Mouse (Mus musculus) CH12.LX (cell line): ENCODE data around the gene Serpina1e. TPM values are rescaled to one million over a fixed set of nuclear protein-coding genes. Genes with fewer than 3 reads are reported as not detected.

ENCODE experiments used
- DNase-seq: peaks from one replicate; pipeline ENCODE4 v3.0.0-alpha.2; 2013; ENCODE audit errors: extremely low read depth
- H3K27ac ChIP-seq: 2 replicates; pipeline ENCODE4 v1.5.1; 2012; ENCODE audit warnings: low read depth, mild to moderate bottlenecking, control low read depth, moderate library complexity; ENCODE audit not compliant: insufficient read depth
- H3K27me3 ChIP-seq: replicated peaks from 2 replicates; pipeline ENCODE3; 2012; ENCODE audit warnings: inconsistent platforms
- H3K36me3 ChIP-seq, 2 experiments: replicated peaks in 1 of 2; 2 replicates each; pipeline versions ENCODE3 to v1.6.1; 2012; ENCODE audit warnings: inconsistent platforms in 1 of 2, low read length in 1 of 2, mild to moderate bottlenecking in 1 of 2, mixed read lengths in 1 of 2, moderate library complexity in 1 of 2; ENCODE audit not compliant: control insufficient read depth in 1 of 2, insufficient read depth in 1 of 2
- H3K4me1 ChIP-seq, 2 experiments: 2 replicates each; pipeline ENCODE4 v1.6.1; 2012; ENCODE audit warnings: inconsistent platforms in 1 of 2, moderate library complexity in 1 of 2; ENCODE audit not compliant: insufficient read depth in 2 of 2, control insufficient read depth in 1 of 2
- H3K4me2 ChIP-seq: 2 replicates; pipeline ENCODE4 v1.6.1; 2012; ENCODE audit warnings: low read depth, mild to moderate bottlenecking, control low read depth; ENCODE audit not compliant: poor library complexity, insufficient read depth, severe bottlenecking
- H3K4me3 ChIP-seq, 3 experiments: fragments of 150-350 bp in 1 of 3; sonication (generic) in 1 of 3; replicated peaks in 1 of 3; 2 replicates each; pipeline versions ENCODE3 to v1.5.1; 2011 to 2012; ENCODE audit warnings: low read depth in 2 of 3, low read length in 2 of 3, mild to moderate bottlenecking in 2 of 3, moderate library complexity in 2 of 3, control low read depth in 1 of 3, improper control_type of control experiment in 1 of 3, inconsistent platforms in 1 of 3, mixed read lengths in 1 of 3; ENCODE audit not compliant: poor library complexity in 1 of 3
- H3K79me2 ChIP-seq: replicated peaks from 2 replicates; pipeline ENCODE4 v1.6.1; 2012; ENCODE audit warnings: mild to moderate bottlenecking, moderate library complexity; ENCODE audit not compliant: control insufficient read depth, poor library complexity, insufficient read depth, severe bottlenecking; ENCODE audit errors: extremely low read depth
- H3K9ac ChIP-seq: 2 replicates; pipeline ENCODE4 v1.6.1; 2012; ENCODE audit warnings: low read depth, mild to moderate bottlenecking, control low read depth, moderate library complexity; ENCODE audit not compliant: insufficient read depth
- H3K9me3 ChIP-seq: replicated peaks from 2 replicates; pipeline ENCODE3; 2012; ENCODE audit warnings: low read length, inconsistent platforms, mixed read lengths
- CHD1 ChIP-seq: IDR thresholded peaks from 2 replicates; pipeline ENCODE4 v1.6.1; 2012; ENCODE audit warnings: low read depth, low read length, improper control_type of control experiment, inconsistent platforms
- CHD2 ChIP-seq: IDR thresholded peaks from 2 replicates; pipeline ENCODE4 v1.6.1; 2011; ENCODE audit warnings: low read length, improper control_type of control experiment
- CTCF ChIP-seq, 2 experiments: IDR thresholded peaks in 1 of 2; conservative IDR thresholded peaks in 1 of 2; 2 replicates each; pipeline ENCODE4 v1.5.1; 2011 to 2012; ENCODE audit warnings: low read depth in 2 of 2, low read length in 2 of 2, improper control_type of control experiment in 1 of 2, inconsistent platforms in 1 of 2, mild to moderate bottlenecking in 1 of 2, moderate library complexity in 1 of 2
- EP300 ChIP-seq: IDR thresholded peaks from 2 replicates; pipeline ENCODE4 v1.6.1; 2011; ENCODE audit warnings: low read length, improper control_type of control experiment
- ETS1 ChIP-seq: conservative IDR thresholded peaks from 2 replicates; pipeline ENCODE4 v1.6.1; 2012; ENCODE audit warnings: low read depth, mild to moderate bottlenecking, inconsistent platforms, low read length, improper control_type of control experiment, moderate library complexity
- HCFC1 ChIP-seq: IDR thresholded peaks from 2 replicates; pipeline ENCODE4 v1.6.1; 2012; ENCODE audit warnings: low read depth, mild to moderate bottlenecking, inconsistent platforms, low read length, improper control_type of control experiment
- IRF4 ChIP-seq: IDR thresholded peaks from 2 replicates; pipeline ENCODE4 v1.6.1; 2014; ENCODE audit warnings: low read depth, mild to moderate bottlenecking, inconsistent platforms, low read length, improper control_type of control experiment
- JUN ChIP-seq: IDR thresholded peaks from 2 replicates; pipeline ENCODE4 v1.6.1; 2011; ENCODE audit warnings: low read depth, mild to moderate bottlenecking, low read length, improper control_type of control experiment, moderate library complexity; ENCODE audit not compliant: insufficient read depth
- MAFK ChIP-seq: IDR thresholded peaks from 2 replicates; pipeline ENCODE4 v1.6.1; 2011; ENCODE audit warnings: low read length, improper control_type of control experiment; ENCODE audit not compliant: insufficient replicate concordance
- MAX ChIP-seq: IDR thresholded peaks from 2 replicates; pipeline ENCODE4 v1.6.1; 2011; ENCODE audit warnings: low read length, improper control_type of control experiment
- MEF2A ChIP-seq: IDR thresholded peaks from 2 replicates; pipeline ENCODE4 v1.6.1; 2014; ENCODE audit warnings: low read depth, mild to moderate bottlenecking, inconsistent platforms, low read length, improper control_type of control experiment, borderline replicate concordance
- MXI1 ChIP-seq: IDR thresholded peaks from 2 replicates; pipeline ENCODE4 v1.6.1; 2011; ENCODE audit warnings: mild to moderate bottlenecking, low read depth, low read length, improper control_type of control experiment
- MYC ChIP-seq: IDR thresholded peaks from 2 replicates; pipeline ENCODE4 v1.6.1; 2011; ENCODE audit warnings: low read depth, mild to moderate bottlenecking, improper control_type of control experiment, low read length
- NELFE ChIP-seq: IDR thresholded peaks from 2 replicates; pipeline ENCODE4 v1.6.1; 2011; ENCODE audit warnings: low read depth, low read length, improper control_type of control experiment
- POLR2AphosphoS2 ChIP-seq: IDR thresholded peaks from 2 replicates; pipeline ENCODE4 v1.6.1; 2011; ENCODE audit warnings: low read depth, low read length, improper control_type of control experiment
- RAD21 ChIP-seq: IDR thresholded peaks from 2 replicates; pipeline ENCODE4 v1.6.1; 2011; ENCODE audit warnings: low read depth, mild to moderate bottlenecking, low read length, improper control_type of control experiment, moderate library complexity
- RCOR1 ChIP-seq: conservative IDR thresholded peaks from 2 replicates; pipeline ENCODE4 v1.6.1; 2012; ENCODE audit warnings: low read depth, mild to moderate bottlenecking, inconsistent platforms, low read length, improper control_type of control experiment
- UBTF ChIP-seq: IDR thresholded peaks from 2 replicates; pipeline ENCODE4 v1.6.1; 2012; ENCODE audit warnings: low read depth, mild to moderate bottlenecking, inconsistent platforms, low read length, improper control_type of control experiment, moderate library complexity
- USF1 ChIP-seq: IDR thresholded peaks from 2 replicates; pipeline ENCODE4 v1.6.1; 2014; ENCODE audit warnings: low read depth, mild to moderate bottlenecking, inconsistent platforms, low read length, improper control_type of control experiment
- USF2 ChIP-seq: conservative IDR thresholded peaks from 2 replicates; pipeline ENCODE4 v1.6.1; 2011; ENCODE audit warnings: low read depth, low read length, improper control_type of control experiment
- ZKSCAN1 ChIP-seq: IDR thresholded peaks from 2 replicates; pipeline ENCODE4 v1.6.1; 2012; ENCODE audit warnings: low read depth, inconsistent platforms, low read length, improper control_type of control experiment, borderline replicate concordance
- ZMIZ1 ChIP-seq: IDR thresholded peaks from 2 replicates; pipeline ENCODE4 v1.6.1; 2012; ENCODE audit warnings: low read depth, mild to moderate bottlenecking, inconsistent platforms, low read length, improper control_type of control experiment
- dilution Hi-C: fragments of 300-500 bp; cut with MboI; formaldehyde crosslinking; loops from 2 replicates; pipeline ENCODE4 v1.14.3; 2020; ENCODE audit warnings: low sequenced_read_pairs; ENCODE audit not compliant: extremely low pct_unique_long_range_greater_than_20kb, extremely low pct_ligation_motif_present
- in situ Hi-C: fragments of 300-500 bp; cut with MboI; formaldehyde crosslinking; loops from 3 replicates; pipeline ENCODE4 v1.14.3; 2019; ENCODE audit warnings: low sequenced_read_pairs, low pct_ligation_motif_present, low pct_unique_long_range_greater_than_20kb, mixed read lengths
- polyA plus RNA-seq: library from polyadenylated mRNA; unstranded; fragments of >175 nt; gene quantifications from 2 replicates; pipeline ENCODE4 v1.2.1, GENCODE M21; 2012; ENCODE audit warnings: low read depth; ENCODE audit not compliant: insufficient read length
- total RNA-seq, 2 experiments: library from RNA; depleted of rRNA; stranded (reverse); fragments of 300-350 nt in 1 of 2; fragments of >200 nt in 1 of 2; gene quantifications; 2 replicates each; pipeline ENCODE4 v1.2.3; 2012 to 2014

The Serpina1e gene
- total and polyA plus RNA-seq, 3 experiments: not detected

DNA sequence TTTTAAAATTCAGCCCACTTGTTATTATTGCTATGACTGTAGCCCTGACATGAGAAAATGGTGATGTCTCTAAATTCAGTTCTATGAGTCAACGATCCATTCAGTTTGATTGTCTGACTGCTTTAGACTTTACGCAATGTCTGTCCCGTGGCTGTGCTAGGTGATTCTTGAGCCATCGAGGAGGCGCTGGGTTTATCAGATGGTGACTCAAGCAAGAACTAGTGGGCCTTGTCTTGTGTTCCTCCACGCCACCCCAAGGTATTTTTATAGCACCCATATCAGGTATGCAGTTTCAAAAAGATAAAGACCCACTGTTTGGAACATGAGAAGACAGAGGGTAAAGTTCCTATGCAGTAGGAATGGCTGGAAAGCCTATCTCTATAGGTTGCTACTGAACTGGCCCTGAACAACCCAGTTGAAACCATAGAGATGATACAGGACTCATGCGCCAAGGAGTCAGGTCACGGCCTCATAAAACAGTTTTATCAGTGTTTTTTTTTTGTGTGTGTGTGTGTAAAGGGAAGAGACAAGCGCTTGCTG is 10.9 kb upstream of the Serpina1e start:
- Histone ChIP-seq H3K79me2 (no peaks in the 10 kb centered on the region), H3K4me3 (no peak overlapping the region), H3K4me1 (no peaks in the 10 kb centered on the region), H3K9ac (no peak overlapping the region), H3K36me3 (no peaks in the 10 kb centered on the region), H3K9me3 (no peaks in the 10 kb centered on the region), H3K27ac (no peak overlapping the region), H3K27me3 (peaks cover 70% of the 10 kb centered on the region), H3K4me2 (no peak overlapping the region)
- DNase-seq: no peak
- in situ Hi-C loops (no loop called here), dilution Hi-C loops (no loop called here)
- no peak for TF ChIP-seq UBTF
- no peak for TF ChIP-seq IRF4
- TF ChIP-seq MAX: no peak
- TF ChIP-seq RCOR1: no peak
- no peak for TF ChIP-seq CHD1
- TF ChIP-seq NELFE: no peak
- no peak for TF ChIP-seq MYC
- no peak for TF ChIP-seq ZMIZ1
- TF ChIP-seq RAD21: no peak
- no peak for TF ChIP-seq CHD2
- TF ChIP-seq MEF2A: no peak
- no peak for TF ChIP-seq USF1

DNA sequence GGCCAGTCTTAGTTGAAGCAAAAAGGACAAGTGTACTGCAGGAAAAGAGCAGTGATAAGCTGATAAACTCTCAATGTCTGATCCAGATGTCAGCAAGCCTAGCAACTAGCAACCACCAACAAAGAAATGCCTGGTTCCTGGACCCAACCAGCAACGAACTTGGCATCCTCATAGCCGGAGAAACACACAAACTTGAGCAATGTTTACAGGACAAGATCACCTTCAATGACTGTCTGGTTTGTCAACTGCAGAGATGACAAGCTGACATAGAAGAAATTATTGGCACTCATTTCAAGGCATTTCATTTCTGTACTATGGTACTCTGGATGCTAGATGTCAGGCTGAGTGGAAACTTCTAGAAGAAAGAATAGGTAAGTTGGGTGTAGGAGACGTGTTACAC is 8.0 kb upstream of the Serpina1e start:
- Histone ChIP-seq H3K4me1 (peaks cover 5 to 7% of the 10 kb centered on the region in 2 experiments; a peak in 3 of 4 replicates), H3K4me2 (no peak overlapping the region), H3K79me2 (no peaks in the 10 kb centered on the region), H3K27ac (no peak overlapping the region), H3K27me3 (peaks cover 82% of the 10 kb centered on the region), H3K4me3 (no peak overlapping the region), H3K36me3 (no peaks in the 10 kb centered on the region), H3K9me3 (no peaks in the 10 kb centered on the region), H3K9ac (no peak overlapping the region)
- TF ChIP-seq RAD21 (no peak), ETS1 (no peak), ZKSCAN1 (no peak), MXI1 (no peak), CHD2 (no peak), NELFE (no peak), MAX (no peak), MAFK (no peak), RCOR1 (no peak), POLR2AphosphoS2 (no peak), CTCF (conservative IDR thresholded peaks at IDR 0.05 in 1 of 2, IDR thresholded peaks at IDR 0.05 in 1 of 2; ENCODE audit: low read depth in 2 of 2, low read length in 2 of 2) (no peak), HCFC1 (no peak), USF2 (no peak), EP300 (no peak), JUN (no peak)
- in situ Hi-C loops (no loop called here), dilution Hi-C loops (no loop called here)
- DNase-seq: no peak
